Mouse (Mus musculus) brain, embryonic 14.5 days (tissue): ENCODE results near the gene Hoxd3.

Source experiments
- CTCF ChIP-seq: fragments of 200-500 bp; IDR thresholded peaks from 2 replicates; pipeline ENCODE4 v1.5.1; 2012; ENCODE audit warnings: inconsistent platforms, mild to moderate bottlenecking, moderate library complexity, borderline replicate concordance; ENCODE audit not compliant: insufficient read depth, insufficient read length; ENCODE audit errors: extremely low read depth
- POLR2A ChIP-seq: fragments of 200-500 bp; IDR thresholded peaks from 2 replicates; pipeline ENCODE4 v1.6.1; 2012; ENCODE audit warnings: mild to moderate bottlenecking, inconsistent platforms, borderline replicate concordance; ENCODE audit not compliant: poor library complexity, insufficient read depth, insufficient read length, severe bottlenecking; ENCODE audit errors: extremely low read depth

GRCm38 (mm10) chr2:74681594-74682531 is 29.9 kb upstream of the Hoxd3 start:
- TF ChIP-seq POLR2A, result no peak
- no peak for TF ChIP-seq CTCF
